Mouse (Mus musculus): ENCODE measurements around the gene Adamtsl5. TPM values are rescaled to one million over a fixed set of nuclear protein-coding genes. Genes with fewer than 3 reads are reported as not detected.

Gene Adamtsl5
- polyA plus RNA-seq, 1 experiment from 2014 or later = 0.48 TPM

DNA sequence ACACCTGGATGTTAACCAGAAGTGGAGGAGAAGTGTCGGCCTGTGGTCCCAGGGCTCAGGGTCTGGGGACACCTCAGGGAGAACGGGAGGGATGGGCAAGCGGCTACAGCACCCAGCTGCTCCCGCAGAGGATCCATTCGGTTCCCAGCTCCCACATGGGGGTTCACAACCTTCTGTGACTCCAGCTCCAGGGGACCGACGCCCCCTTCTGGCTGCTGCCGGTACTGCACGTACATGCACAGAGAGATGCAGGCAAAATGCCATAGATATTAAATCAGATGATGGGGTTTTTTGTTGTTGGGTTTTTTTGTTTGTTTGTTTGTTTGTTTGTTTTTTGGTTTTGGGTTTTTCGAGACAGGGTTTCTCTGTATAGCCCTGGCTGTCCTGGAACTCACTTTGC, 29.5 kb upstream of the Adamtsl5 start:
- Histone ChIP-seq H3K36me3 (ENCODE audit: control insufficient read depth, insufficient read depth, low read length) (peaks cover 38% of the 10 kb centered on the region), H3K9me3 (replicated peaks; ENCODE audit: control insufficient read depth, low read length) (no peaks in the 10 kb centered on the region), H3K4me2 (ENCODE audit: low read length) (no peak overlapping the region), H3K4me1 (ENCODE audit: control insufficient read depth, insufficient read depth, low read length) (no peaks in the 10 kb centered on the region), H3K27ac (ENCODE audit: low read depth, low read length) (no peak overlapping the region), H3K4me3 (ENCODE audit: low read depth, low read length) (no peak overlapping the region), H3K27me3 (replicated peaks; ENCODE audit: control insufficient read depth, insufficient read depth, low read length) (no peaks in the 10 kb centered on the region), H3K9ac (ENCODE audit: low read length) (no peak overlapping the region)
- 53% methylated on average over 10 of the region's 10 CpGs for WGBS
- DNase-seq (ENCODE audit: low spot score) (no peak), ATAC-seq (no peak)

DNA sequence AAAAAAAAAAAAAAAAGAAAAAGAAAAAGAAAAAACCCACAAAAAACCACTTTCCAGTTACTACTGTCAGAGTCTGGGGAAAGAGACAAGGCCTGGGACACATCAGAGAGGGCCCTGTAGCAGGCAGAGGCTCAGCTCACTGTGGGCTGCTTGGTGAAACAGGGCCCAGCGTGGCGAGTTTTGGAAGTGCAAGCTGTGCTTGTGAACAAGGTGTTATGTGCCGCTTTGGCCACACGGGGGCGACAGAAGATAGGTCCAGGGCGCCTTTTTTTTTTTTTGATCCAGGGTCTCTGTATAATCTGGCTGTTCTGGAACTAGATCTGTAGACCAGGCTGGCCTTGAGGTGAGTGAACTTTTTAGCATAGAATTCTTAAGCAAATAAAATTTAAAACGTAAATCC, 27.9 kb upstream of the Adamtsl5 start:
- H3K4me3 ChIP-seq (ENCODE audit: low read depth, low read length) = no peak overlapping the region
- no peak overlapping the region for H3K9ac ChIP-seq (ENCODE audit: low read length)
- H3K4me1 ChIP-seq (ENCODE audit: control insufficient read depth, insufficient read depth, low read length) = 0 out of 2 replicates have a peak, but pooled peaks cover 6% of the 10 kb centered on the region
- peak; percentile 64; the same call in 1 of the 2 replicates for ATAC-seq
- H3K4me2 ChIP-seq (ENCODE audit: low read length) = no peak overlapping the region
- peak; percentile 96 for DNase-seq (ENCODE audit: low spot score)
- no peaks in the 10 kb centered on the region for H3K9me3 ChIP-seq (replicated peaks; ENCODE audit: control insufficient read depth, low read length)
- WGBS = 1% methylated on average over 7 of the region's 7 CpGs
- H3K27ac ChIP-seq (ENCODE audit: low read depth, low read length) = no peak overlapping the region
- H3K27me3 ChIP-seq (replicated peaks; ENCODE audit: control insufficient read depth, insufficient read depth, low read length) = no peaks in the 10 kb centered on the region
- peaks cover 23% of the 10 kb centered on the region for H3K36me3 ChIP-seq (ENCODE audit: control insufficient read depth, insufficient read depth, low read length)

DNA sequence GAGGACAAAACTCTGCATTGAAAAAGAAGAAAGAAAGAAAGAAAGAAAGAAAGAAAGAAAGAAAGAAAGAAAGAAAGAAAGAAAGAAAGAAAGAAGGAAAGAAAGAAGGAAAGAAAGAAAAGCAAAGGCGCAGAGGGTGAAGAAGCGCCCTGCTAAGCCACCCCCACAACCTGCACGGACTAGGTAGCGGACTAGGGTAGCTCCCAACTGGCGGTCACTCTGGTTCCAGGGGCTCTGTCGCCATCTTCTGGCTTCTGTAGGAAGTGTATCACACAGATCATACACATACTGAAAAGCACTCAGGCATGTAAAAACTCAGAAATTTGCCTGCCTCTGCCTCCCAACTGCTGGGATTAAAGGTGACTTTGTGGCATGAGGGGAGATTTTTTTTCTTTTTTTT, 25.9 kb upstream of the Adamtsl5 start:
- no peaks in the 10 kb centered on the region for H3K27me3 ChIP-seq (replicated peaks; ENCODE audit: control insufficient read depth, insufficient read depth, low read length)
- H3K27ac ChIP-seq (ENCODE audit: low read depth, low read length) = no peak overlapping the region
- peaks cover 3% of the 10 kb centered on the region for H3K36me3 ChIP-seq (ENCODE audit: control insufficient read depth, insufficient read depth, low read length)
- H3K9ac ChIP-seq (ENCODE audit: low read length) = no peak overlapping the region
- no peak for ATAC-seq
- no peak overlapping the region for H3K4me3 ChIP-seq (ENCODE audit: low read depth, low read length)
- H3K4me2 ChIP-seq (ENCODE audit: low read length) = no peak overlapping the region
- H3K9me3 ChIP-seq (replicated peaks; ENCODE audit: control insufficient read depth, low read length) = no peaks in the 10 kb centered on the region
- peak; percentile 67 for DNase-seq (ENCODE audit: low spot score)
- WGBS = 23% methylated on average over 6 of the region's 6 CpGs
- H3K4me1 ChIP-seq (ENCODE audit: control insufficient read depth, insufficient read depth, low read length) = 0 out of 2 replicates have a peak, but pooled peaks cover 6% of the 10 kb centered on the region

DNA sequence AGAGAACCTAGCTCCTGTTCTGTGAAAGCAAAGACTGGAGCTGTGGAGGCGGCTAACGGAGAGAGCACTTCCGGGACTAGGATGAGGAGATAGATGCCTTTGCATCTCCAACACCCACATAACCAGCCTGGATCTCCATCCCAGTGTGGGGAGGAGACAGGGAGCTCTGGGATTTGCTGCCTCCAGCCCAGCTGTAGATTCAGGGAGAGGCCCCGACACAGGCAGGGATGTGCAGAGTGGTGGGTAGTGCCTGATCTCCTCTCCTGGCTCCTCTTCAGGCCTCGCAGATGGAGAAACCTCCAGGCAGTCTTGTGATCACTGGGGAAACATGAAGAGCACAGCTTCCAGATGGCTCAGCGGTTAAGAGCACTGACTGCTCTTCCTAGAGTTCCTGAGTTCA, 24.5 kb upstream of the Adamtsl5 start:
- Histone ChIP-seq H3K36me3 (ENCODE audit: control insufficient read depth, insufficient read depth, low read length) (no peaks in the 10 kb centered on the region), H3K9ac (ENCODE audit: low read length) (no peak overlapping the region), H3K4me2 (ENCODE audit: low read length) (no peak overlapping the region), H3K9me3 (replicated peaks; ENCODE audit: control insufficient read depth, low read length) (no peaks in the 10 kb centered on the region), H3K27ac (ENCODE audit: low read depth, low read length) (no peak overlapping the region), H3K4me3 (ENCODE audit: low read depth, low read length) (no peak overlapping the region), H3K4me1 (ENCODE audit: control insufficient read depth, insufficient read depth, low read length) (0 out of 2 replicates have a peak, but pooled peaks cover 6% of the 10 kb centered on the region), H3K27me3 (replicated peaks; ENCODE audit: control insufficient read depth, insufficient read depth, low read length) (no peaks in the 10 kb centered on the region)
- no peak for ATAC-seq
- DNase-seq (ENCODE audit: low spot score) = no peak
- WGBS = 87% methylated on average over 6 of the region's 6 CpGs

DNA sequence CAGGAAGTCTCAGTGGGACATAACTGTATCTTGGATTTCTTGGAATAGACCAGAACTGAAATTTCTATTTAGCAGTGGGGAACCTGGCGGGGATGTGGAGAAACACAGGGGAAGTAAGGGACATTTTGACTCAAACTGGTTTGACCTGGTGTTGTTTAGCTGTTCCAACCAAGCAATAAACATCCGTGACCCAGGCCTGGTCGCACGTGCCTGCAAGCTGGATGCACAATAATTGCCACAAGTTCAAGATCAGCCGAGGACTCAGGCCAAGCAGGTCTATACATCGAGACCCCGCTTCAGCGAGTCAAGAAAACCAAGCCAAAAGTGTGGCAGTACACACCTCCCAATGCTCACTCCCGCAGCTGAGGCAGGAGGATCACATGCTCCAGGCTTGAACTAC, 23.8 kb upstream of the Adamtsl5 start:
- H3K27me3 ChIP-seq (replicated peaks; ENCODE audit: control insufficient read depth, insufficient read depth, low read length) = no peaks in the 10 kb centered on the region
- no peak overlapping the region for H3K27ac ChIP-seq (ENCODE audit: low read depth, low read length)
- DNase-seq (ENCODE audit: low spot score) (no peak), ATAC-seq (no peak)
- no peaks in the 10 kb centered on the region for H3K9me3 ChIP-seq (replicated peaks; ENCODE audit: control insufficient read depth, low read length)
- H3K36me3 ChIP-seq (ENCODE audit: control insufficient read depth, insufficient read depth, low read length) = no peaks in the 10 kb centered on the region
- no peak overlapping the region for H3K4me3 ChIP-seq (ENCODE audit: low read depth, low read length)
- peak overlapping the region; percentile 24 for H3K4me2 ChIP-seq (ENCODE audit: low read length)
- 48% methylated on average over 9 of the region's 9 CpGs for WGBS
- H3K9ac ChIP-seq (ENCODE audit: low read length) = peak overlapping the region; percentile 1; the same call in 1 of the 2 replicates
- H3K4me1 ChIP-seq (ENCODE audit: control insufficient read depth, insufficient read depth, low read length) = 0 out of 2 replicates have a peak, but pooled peaks cover 6% of the 10 kb centered on the region

DNA sequence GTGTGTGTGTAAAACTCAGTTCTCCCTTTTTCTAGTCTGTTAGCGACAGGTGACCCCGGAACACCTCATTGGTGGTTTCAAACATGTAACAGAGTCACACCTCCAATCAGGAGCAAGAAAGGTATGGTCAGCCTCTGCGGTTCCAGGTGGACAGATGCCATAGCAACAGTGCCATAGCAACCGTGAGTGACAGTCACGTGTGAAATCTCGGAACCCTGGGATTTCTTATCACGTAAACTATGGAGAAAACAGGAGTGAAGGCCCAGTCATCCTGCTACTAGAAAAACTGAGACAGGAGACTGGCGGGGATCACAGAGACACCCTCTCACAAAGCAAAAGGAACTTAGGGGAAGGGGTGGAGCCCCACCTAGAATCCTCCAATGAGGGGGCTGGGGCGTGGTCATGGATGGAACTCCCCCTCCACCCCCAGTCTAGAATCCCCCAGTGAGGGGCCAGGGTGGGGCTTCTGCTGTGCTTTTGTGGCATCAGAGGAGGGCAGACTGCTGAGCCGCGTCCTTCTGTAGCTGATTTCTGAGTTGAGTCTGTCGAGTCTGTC, 23.3 kb upstream of the Adamtsl5 start:
- H3K36me3 ChIP-seq (ENCODE audit: control insufficient read depth, insufficient read depth, low read length) = no peaks in the 10 kb centered on the region
- peak overlapping the region; percentile 1; the same call in 1 of the 2 replicates for H3K9ac ChIP-seq (ENCODE audit: low read length)
- WGBS = 3% methylated on average over 12 of the region's 12 CpGs
- H3K9me3 ChIP-seq (replicated peaks; ENCODE audit: control insufficient read depth, low read length) = no peaks in the 10 kb centered on the region
- peak overlapping the region; percentile 24 for H3K4me2 ChIP-seq (ENCODE audit: low read length)
- H3K4me1 ChIP-seq (ENCODE audit: control insufficient read depth, insufficient read depth, low read length) = 0 out of 2 replicates have a peak, but pooled peaks cover 6% of the 10 kb centered on the region
- no peaks in the 10 kb centered on the region for H3K27me3 ChIP-seq (replicated peaks; ENCODE audit: control insufficient read depth, insufficient read depth, low read length)
- DNase-seq (ENCODE audit: low spot score) (peak; percentile 84), ATAC-seq (peak; percentile 82)
- no peak overlapping the region for H3K27ac ChIP-seq (ENCODE audit: low read depth, low read length)
- no peak overlapping the region; the same call in 1 of the 2 replicates for H3K4me3 ChIP-seq (ENCODE audit: low read depth, low read length)

DNA sequence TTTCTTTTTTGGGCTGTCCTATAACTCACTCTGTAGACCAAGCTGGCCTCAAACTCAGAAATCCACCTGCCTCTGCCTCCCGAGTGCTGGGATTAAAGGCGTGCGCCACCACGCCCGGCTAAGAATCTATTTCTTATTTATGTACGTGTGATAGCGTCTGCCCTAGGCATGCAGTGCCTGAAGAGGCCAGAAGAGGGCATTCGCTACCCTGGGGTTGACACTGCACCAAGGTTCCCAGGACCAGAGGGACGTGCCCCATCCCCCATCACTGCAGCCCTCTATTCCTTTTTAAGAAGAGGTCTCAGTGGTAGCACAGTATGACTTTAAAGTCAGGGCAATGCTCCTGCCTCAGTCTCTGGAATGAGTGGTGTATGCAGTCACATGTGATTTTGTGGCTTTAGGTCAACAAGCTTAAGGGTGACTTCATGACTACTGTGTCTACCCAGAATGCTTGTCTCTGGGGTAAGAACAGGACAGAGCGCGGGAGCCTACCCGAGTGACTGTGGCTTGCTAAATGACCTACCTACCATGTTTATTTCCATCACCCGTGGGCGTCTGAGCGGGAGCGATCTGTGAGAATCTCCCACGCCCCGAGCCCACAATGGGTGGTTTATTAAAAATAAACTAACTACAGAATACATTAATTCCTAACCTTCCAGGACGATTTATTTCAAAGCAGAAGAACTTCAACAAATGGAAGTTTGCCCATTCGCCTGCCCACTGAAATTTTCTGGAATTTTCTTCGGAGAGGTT, 22.0 kb upstream of the Adamtsl5 start:
- ATAC-seq = no peak
- H3K9ac ChIP-seq (ENCODE audit: low read length) = no peak overlapping the region

DNA sequence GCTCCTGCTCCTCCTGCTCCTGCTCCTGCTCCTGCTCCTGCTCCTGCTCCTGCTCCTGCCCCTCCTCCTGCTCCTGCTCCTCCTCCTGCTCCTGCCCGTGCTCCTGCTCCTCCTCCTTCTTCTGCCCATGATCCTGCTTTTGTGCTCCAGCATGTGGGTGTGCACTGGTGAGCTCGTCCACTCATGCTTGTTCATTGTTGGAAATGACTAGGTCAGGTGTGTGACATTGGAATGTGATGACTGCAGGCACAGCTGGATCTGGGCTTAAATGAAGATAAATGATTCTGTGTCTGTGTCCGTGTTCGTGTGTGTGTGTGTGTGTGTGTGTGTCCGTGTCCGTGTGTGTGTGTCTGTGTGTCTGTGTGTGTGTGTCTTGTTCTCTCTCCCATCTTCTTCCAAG, 20.2 kb upstream of the Adamtsl5 start:
- Histone ChIP-seq H3K27me3 (replicated peaks; ENCODE audit: control insufficient read depth, insufficient read depth, low read length) (no peaks in the 10 kb centered on the region), H3K9ac (ENCODE audit: low read length) (no peak overlapping the region), H3K4me2 (ENCODE audit: low read length) (no peak overlapping the region), H3K9me3 (replicated peaks; ENCODE audit: control insufficient read depth, low read length) (no peaks in the 10 kb centered on the region), H3K4me1 (ENCODE audit: control insufficient read depth, insufficient read depth, low read length) (peaks cover 8% of the 10 kb centered on the region; the same call in 1 of the 2 replicates), H3K27ac (ENCODE audit: low read depth, low read length) (no peak overlapping the region), H3K4me3 (ENCODE audit: low read depth, low read length) (no peak overlapping the region), H3K36me3 (ENCODE audit: control insufficient read depth, insufficient read depth, low read length) (no peaks in the 10 kb centered on the region)
- no peak for ATAC-seq
- no peak for DNase-seq (ENCODE audit: low spot score)
- 89% methylated on average over 6 of the region's 6 CpGs for WGBS

More for the DNA sequence above, 22.0 kb upstream of the Adamtsl5 start:
- Histone ChIP-seq H3K27me3 (replicated peaks; ENCODE audit: control insufficient read depth, insufficient read depth, low read length) (no peaks in the 10 kb centered on the region), H3K27ac (ENCODE audit: low read depth, low read length) (no peak overlapping the region), H3K9me3 (replicated peaks; ENCODE audit: control insufficient read depth, low read length) (no peaks in the 10 kb centered on the region), H3K4me2 (ENCODE audit: low read length) (no peak overlapping the region), H3K4me3 (ENCODE audit: low read depth, low read length) (no peak overlapping the region), H3K36me3 (ENCODE audit: control insufficient read depth, insufficient read depth, low read length) (no peaks in the 10 kb centered on the region), H3K4me1 (ENCODE audit: control insufficient read depth, insufficient read depth, low read length) (0 out of 2 replicates have a peak, but pooled peaks cover 6% of the 10 kb centered on the region)
- no peak for DNase-seq (ENCODE audit: low spot score)
- WGBS = 86% methylated on average over 21 of the region's 21 CpGs

DNA sequence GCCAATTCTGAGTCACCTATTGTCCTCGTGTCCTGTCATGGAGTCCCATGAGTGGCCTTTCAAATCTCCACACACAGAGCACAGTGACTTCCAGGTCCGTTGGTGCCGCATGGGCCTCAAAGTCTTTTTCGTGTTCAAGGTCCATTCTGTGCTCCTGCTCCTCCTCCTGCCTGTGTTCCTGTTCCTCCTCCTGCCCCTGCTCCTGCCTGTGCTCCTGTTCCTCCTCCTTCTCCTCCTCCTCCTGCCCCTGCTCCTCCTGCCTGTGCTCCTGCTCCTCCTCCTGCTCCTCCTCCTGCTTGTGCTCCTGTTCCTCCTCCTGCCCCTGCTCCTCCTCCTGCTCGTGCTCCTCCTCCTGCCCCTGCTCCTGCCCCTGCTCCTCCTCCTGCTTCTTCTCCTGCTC, 19.7 kb upstream of the Adamtsl5 start:
- WGBS = 52% methylated on average over 5 of the region's 5 CpGs
- H3K9me3 ChIP-seq (replicated peaks; ENCODE audit: control insufficient read depth, low read length) = no peaks in the 10 kb centered on the region
- ATAC-seq (no peak), DNase-seq (ENCODE audit: low spot score) (no peak)
- peaks cover 8% of the 10 kb centered on the region; the same call in 1 of the 2 replicates for H3K4me1 ChIP-seq (ENCODE audit: control insufficient read depth, insufficient read depth, low read length)
- H3K27me3 ChIP-seq (replicated peaks; ENCODE audit: control insufficient read depth, insufficient read depth, low read length) = no peaks in the 10 kb centered on the region
- H3K27ac ChIP-seq (ENCODE audit: low read depth, low read length) = no peak overlapping the region
- no peak overlapping the region for H3K4me2 ChIP-seq (ENCODE audit: low read length)
- no peak overlapping the region for H3K9ac ChIP-seq (ENCODE audit: low read length)
- H3K36me3 ChIP-seq (ENCODE audit: control insufficient read depth, insufficient read depth, low read length) = no peaks in the 10 kb centered on the region
- no peak overlapping the region for H3K4me3 ChIP-seq (ENCODE audit: low read depth, low read length)
